Mouse (Mus musculus) E14TG2a.4 (cell line): ENCODE results near the gene Slc8b1.

Experiments
- H3K27me3 ChIP-seq: 2 replicates; pipeline ENCODE4 v1.6.1; 2014; ENCODE audit warnings: low read length, control low read depth; ENCODE audit not compliant: insufficient read depth
- H3K36me3 ChIP-seq: 2 replicates; pipeline ENCODE4 v1.6.1; 2014; ENCODE audit warnings: low read length, control low read depth; ENCODE audit not compliant: insufficient read depth
- H3K4me1 ChIP-seq: replicated peaks from 2 replicates; pipeline ENCODE4 v1.6.1; 2014; ENCODE audit warnings: low read depth, low read length, control low read depth
- H3K4me3 ChIP-seq: replicated peaks from 2 replicates; pipeline ENCODE4 v1.5.1; 2014; ENCODE audit warnings: mild to moderate bottlenecking, low read length
- H3K9me3 ChIP-seq: 2 replicates; pipeline ENCODE4 v1.6.1; 2014; ENCODE audit warnings: low read length, control low read depth
- CTCF ChIP-seq: conservative IDR thresholded peaks from 2 replicates; pipeline ENCODE4 v1.5.1; 2014; ENCODE audit warnings: low read length
- NANOG ChIP-seq: IDR thresholded peaks from 2 replicates; pipeline ENCODE4 v1.6.1; 2014; ENCODE audit warnings: borderline replicate concordance, low read length, mixed read lengths
- POU5F1 ChIP-seq: IDR thresholded peaks from 2 replicates; pipeline ENCODE4 v1.6.1; 2014; ENCODE audit warnings: low read length, borderline replicate concordance

Gene Slc8b1

DNA sequence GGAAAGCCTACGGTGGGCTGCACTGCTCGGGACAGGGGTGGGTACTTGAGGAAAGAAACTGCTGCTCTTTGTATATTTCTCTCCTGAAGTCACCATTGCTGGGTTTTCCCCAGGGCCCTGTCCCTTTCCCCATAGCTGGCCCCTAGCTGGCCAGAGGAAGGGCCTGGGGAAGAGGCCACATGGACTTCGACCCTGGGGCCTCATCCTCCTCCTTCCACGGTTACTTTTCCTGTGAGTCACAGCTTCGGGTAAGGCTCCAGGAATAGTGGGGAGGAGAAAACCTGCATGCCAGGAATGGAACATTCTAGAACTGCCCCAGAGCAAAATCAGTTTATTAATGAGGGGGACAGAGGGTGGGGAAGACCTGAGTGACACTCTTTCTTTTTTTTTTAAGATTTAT, 39.2 kb downstream of the Slc8b1 start:
- peaks cover 60% of the 10 kb centered on the region for H3K36me3 ChIP-seq
- H3K4me3 ChIP-seq, result no peak overlapping the region
- no peaks in the 10 kb centered on the region for H3K27me3 ChIP-seq
- TF ChIP-seq NANOG (no peak), CTCF (no peak), POU5F1 (no peak)
- H3K4me1 ChIP-seq, result peaks cover 22% of the 10 kb centered on the region
- H3K9me3 ChIP-seq, result no peaks in the 10 kb centered on the region

DNA sequence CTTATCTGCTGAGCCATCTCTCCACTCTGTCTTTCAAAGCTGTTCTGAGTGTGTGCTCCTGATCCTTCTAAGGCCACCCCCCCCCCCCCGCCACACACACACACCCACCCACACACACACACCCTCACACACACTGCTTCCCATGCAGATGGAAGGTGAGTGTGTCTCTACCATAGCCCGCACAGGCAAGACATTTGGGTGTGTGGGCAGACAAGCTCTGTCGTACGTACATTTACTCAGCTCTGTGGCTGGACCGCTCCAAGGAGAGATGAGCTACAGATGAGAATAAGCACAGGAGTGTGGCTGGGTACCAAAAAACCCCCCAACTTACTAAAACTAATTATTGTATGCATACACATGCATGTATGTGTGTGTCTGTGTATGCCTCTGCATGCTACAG, 39.7 kb downstream of the Slc8b1 start:
- Histone ChIP-seq H3K4me1 (peaks cover 25% of the 10 kb centered on the region), H3K27me3 (no peaks in the 10 kb centered on the region), H3K4me3 (no peak overlapping the region), H3K9me3 (no peaks in the 10 kb centered on the region), H3K36me3 (peaks cover 65% of the 10 kb centered on the region)
- TF ChIP-seq CTCF, result no peak
- no peak for TF ChIP-seq NANOG
- no peak for TF ChIP-seq POU5F1

DNA sequence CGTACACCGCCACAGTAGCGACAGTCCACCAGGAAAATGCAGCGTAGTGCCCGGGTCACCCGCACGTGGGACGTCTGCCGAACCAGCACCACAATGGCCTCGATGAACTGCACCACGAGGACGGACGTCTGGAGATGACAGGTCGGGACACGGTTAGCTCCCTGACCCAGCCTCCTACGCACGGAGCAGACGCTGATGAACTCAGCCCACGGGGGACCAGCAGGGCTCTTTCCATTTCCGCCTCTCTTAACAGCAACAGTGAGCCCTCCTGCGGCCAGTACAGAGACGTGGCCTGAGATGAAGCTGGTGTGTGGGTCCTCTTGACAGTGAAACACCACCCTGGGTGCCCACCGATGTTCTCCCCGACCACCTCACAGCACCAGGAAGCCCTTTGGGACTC, 44.9 kb downstream of the Slc8b1 start:
- Histone ChIP-seq H3K27me3 (no peaks in the 10 kb centered on the region), H3K4me1 (peaks cover 58% of the 10 kb centered on the region), H3K4me3 (peak overlapping the region; percentile 32; the same call in 1 of the 2 replicates), H3K9me3 (no peaks in the 10 kb centered on the region), H3K36me3 (peaks cover 59% of the 10 kb centered on the region)
- TF ChIP-seq POU5F1, result no peak
- TF ChIP-seq CTCF, result no peak
- TF ChIP-seq NANOG, result no peak

DNA sequence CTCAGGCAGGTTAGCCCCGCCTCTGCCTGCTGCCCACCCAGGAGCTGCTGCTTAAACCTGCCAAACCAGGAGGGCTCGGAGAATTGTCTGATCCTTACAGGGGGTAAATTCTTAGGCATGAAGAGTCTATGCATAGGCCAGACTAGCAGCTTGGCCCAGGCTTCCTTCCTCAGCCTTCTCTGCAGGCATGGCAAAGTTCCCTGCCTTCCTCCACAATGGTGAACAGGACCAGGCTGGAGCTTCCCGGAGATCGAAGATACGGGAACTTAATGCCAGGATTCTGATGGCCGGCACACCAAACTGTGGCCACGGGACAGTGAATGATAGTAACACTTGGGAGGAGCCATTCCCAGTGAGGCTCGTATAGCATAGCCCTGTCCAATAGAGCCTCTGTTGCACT, 47.1 kb downstream of the Slc8b1 start:
- Histone ChIP-seq H3K4me3 (peak overlapping the region; percentile 63; the same call in 1 of the 2 replicates), H3K27me3 (no peaks in the 10 kb centered on the region), H3K36me3 (peaks cover 39% of the 10 kb centered on the region), H3K4me1 (peaks cover 74% of the 10 kb centered on the region), H3K9me3 (no peaks in the 10 kb centered on the region)
- no peak for TF ChIP-seq NANOG
- no peak for TF ChIP-seq POU5F1
- TF ChIP-seq CTCF, result no peak

DNA sequence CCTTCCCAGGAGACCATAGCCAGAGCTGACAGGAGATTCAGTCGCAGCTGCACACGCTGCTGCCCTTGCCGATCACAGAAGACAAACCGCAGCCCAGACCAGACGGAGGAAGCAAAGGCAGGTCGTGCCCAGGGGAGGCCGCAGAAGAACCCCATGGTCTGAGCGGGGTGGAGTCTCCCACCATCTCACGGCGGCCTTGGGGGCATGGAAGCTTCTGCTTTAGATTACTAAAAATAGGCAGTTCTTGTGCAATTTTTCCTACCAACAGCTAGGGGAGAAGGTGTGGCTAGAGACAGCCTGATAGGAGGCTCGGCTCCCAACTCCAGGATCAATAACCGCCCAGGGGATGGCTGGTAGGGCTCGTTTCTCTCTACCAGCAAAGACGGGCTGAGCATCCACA, 47.8 kb downstream of the Slc8b1 start:
- H3K9me3 ChIP-seq, result no peaks in the 10 kb centered on the region
- no peaks in the 10 kb centered on the region for H3K27me3 ChIP-seq
- no peak for TF ChIP-seq POU5F1
- TF ChIP-seq CTCF, result no peak
- TF ChIP-seq NANOG, result no peak

DNA sequence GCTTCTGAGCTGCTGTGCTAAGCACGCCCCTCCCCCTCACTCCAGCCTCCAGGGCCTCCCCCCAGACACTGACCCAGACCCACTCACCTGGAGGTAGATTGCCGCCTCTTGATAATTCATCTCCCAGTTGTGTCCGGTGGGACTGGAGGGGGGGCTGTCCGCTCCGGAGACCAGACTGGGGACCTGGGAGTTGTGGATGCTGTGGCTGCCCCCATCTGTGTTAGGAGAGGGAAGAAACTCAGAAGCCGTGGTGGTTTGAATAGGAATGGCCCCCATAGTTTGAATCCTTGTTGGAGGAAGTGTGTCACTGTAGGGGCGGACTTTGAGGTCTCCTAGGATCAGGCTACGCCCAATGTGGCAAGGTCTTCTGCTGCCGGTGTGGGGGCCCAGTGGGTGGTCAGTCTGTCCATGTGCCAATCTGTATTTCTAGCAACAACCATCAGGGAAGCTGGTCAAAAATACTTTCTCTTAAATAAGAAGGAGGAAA, 49.2 kb downstream of the Slc8b1 start:
- peaks cover 80% of the 10 kb centered on the region for H3K4me1 ChIP-seq
- peak overlapping the region; percentile 63 for H3K4me3 ChIP-seq
- no peaks in the 10 kb centered on the region for H3K27me3 ChIP-seq
- H3K36me3 ChIP-seq, result peaks cover 19% of the 10 kb centered on the region
- no peaks in the 10 kb centered on the region for H3K9me3 ChIP-seq
- TF ChIP-seq CTCF (no peak), NANOG (no peak), POU5F1 (no peak)

More for the DNA sequence above, 47.8 kb downstream of the Slc8b1 start:
- Histone ChIP-seq H3K4me1 (peaks cover 74% of the 10 kb centered on the region), H3K4me3 (peak overlapping the region; percentile 63), H3K36me3 (peaks cover 32% of the 10 kb centered on the region)

DNA sequence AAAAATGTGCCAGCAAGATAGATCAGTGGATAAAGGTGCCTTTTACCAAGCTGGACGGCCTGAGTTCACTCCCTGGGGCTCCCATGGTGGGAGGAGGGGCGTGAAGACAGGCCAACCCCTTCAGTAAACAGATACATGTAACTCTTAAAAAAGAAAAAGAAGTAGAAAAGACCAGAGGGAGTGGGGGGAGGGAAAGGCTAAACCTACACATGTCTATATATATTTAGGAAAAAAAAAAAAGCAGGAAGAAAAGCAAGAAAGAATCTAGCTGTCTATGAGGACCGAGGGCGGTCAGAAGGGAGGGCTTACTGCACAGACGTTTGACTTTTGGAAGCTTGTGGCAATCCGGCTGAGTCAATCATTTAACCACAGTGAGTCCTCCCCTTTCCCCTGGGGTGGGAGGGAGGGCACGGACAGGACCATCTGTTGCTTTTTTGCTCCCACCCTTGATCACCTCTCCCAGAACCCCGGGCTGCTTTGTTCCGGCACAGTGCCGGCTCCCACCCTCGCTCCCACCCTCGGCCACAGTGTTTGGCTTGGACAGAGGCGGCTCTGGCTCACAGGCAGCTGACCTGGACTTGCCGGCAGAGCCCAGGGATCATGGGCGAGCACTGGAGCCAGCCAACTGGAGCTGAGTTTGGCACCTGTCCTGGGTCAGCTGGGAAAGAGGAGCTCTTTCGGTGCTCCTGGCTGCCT, 49.8 kb downstream of the Slc8b1 start:
- H3K4me1 ChIP-seq, result peaks cover 77% of the 10 kb centered on the region

DNA sequence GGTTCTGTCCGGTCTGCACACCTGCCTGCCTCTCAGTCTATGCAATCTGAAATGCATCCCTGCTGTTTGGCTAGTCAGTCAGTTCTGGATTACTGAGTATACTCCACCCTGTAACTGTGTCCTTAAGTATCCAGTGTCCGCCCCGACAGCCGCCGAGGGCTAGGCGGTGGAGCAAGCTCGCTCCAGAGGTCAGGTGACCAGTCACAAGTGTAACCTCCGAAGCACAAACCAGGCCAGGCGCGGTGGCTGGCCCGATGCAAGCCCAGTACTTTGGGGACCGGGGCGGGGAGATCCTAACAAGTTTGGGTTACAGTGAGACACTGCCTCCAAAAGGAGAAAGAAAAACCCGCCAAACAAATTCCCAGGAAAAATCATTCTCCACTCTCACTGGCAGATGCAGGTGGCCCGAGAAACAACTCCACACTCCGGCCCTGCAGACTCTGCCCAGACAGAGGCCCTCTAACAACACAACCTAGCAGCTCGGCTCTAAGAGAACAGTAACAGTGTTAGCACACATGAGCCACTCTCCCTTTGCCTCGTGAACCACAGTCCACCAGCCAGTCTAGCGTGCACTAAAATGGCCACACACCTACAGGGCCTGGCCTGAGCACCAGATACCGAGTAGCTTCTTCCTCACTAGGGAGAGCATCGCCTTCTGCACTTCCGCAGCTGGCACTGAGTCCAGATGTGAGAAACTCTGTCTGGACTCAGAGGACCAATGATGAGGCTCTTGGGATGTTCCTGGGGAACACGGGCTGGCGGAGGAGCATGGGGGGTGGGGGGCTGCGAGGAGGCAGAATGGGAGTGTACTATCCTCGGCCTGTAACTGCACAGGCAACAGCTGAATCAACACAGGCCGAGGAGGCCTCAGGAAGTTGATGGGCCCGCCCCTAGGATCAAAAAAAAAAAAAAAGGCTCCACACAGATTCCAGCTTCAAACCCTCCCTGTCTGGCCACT, 52.3 kb downstream of the Slc8b1 start:
- peak overlapping the region; percentile 55 for H3K4me3 ChIP-seq
- no peak for TF ChIP-seq NANOG
- no peak for TF ChIP-seq POU5F1
- no peak for TF ChIP-seq CTCF
- H3K9me3 ChIP-seq, result no peaks in the 10 kb centered on the region
- peaks cover 6% of the 10 kb centered on the region for H3K27me3 ChIP-seq
- H3K4me1 ChIP-seq, result peaks cover 81% of the 10 kb centered on the region
- H3K36me3 ChIP-seq, result no peaks in the 10 kb centered on the region

More for the DNA sequence above, 49.8 kb downstream of the Slc8b1 start:
- H3K4me3 ChIP-seq, result peak overlapping the region; percentile 63
- TF ChIP-seq POU5F1 (no peak), CTCF (no peak), NANOG (no peak)
- H3K27me3 ChIP-seq, result no peaks in the 10 kb centered on the region
- no peaks in the 10 kb centered on the region for H3K9me3 ChIP-seq
- H3K36me3 ChIP-seq, result peaks cover 13% of the 10 kb centered on the region
